Mouse (Mus musculus) heart, postnatal 0 days (tissue): ENCODE measurements around the gene Arhgap4. TPM values are rescaled to one million over a fixed set of nuclear protein-coding genes. Genes with fewer than 3 reads are reported as not detected.

Source experiments
- ATAC-seq: fragments of 200-750 bp; cut with Nextera tagmentation; 2 replicates; pipeline ENCODE4 v1.8.0; 2017; ENCODE audit warnings: low read depth, moderate number of reproducible peaks, moderate library complexity; ENCODE audit not compliant: insufficient read depth
- DNase-seq: peaks from one replicate; pipeline ENCODE4 v3.0.0-alpha.2; 2016; ENCODE audit warnings: low spot score
- H3K27ac ChIP-seq: fragments of 300-500 bp; sonication (generic); 2 replicates; pipeline ENCODE4 v1.5.1; 2014; ENCODE audit warnings: low read depth, mild to moderate bottlenecking
- H3K27me3 ChIP-seq: fragments of 300-500 bp; sonication (generic); 2 replicates; pipeline ENCODE4 v1.6.1; 2014; ENCODE audit warnings: low read length, mixed read lengths; ENCODE audit not compliant: control insufficient read depth, insufficient read depth
- H3K36me3 ChIP-seq: fragments of 300-500 bp; sonication (generic); replicated peaks from 2 replicates; pipeline ENCODE4 v1.6.1; 2014; ENCODE audit warnings: low read length, mixed read lengths; ENCODE audit not compliant: control insufficient read depth, insufficient read depth
- H3K4me1 ChIP-seq: fragments of 300-500 bp; sonication (generic); 2 replicates; pipeline ENCODE4 v1.6.1; 2014; ENCODE audit warnings: antibody characterized with exemption; ENCODE audit not compliant: control insufficient read depth, insufficient read depth
- H3K4me2 ChIP-seq: fragments of 300-500 bp; sonication (generic); 2 replicates; pipeline ENCODE4 v1.6.1; 2014; ENCODE audit warnings: low read depth, mild to moderate bottlenecking, low read length, moderate library complexity
- H3K4me3 ChIP-seq: fragments of 300-500 bp; sonication (generic); 2 replicates; pipeline ENCODE4 v1.5.1; 2014; ENCODE audit warnings: low read depth, low read length
- H3K9ac ChIP-seq: fragments of 300-500 bp; sonication (generic); replicated peaks from 2 replicates; pipeline ENCODE4 v1.6.1; 2014; ENCODE audit warnings: low read depth, low read length, mixed read lengths
- H3K9me3 ChIP-seq: fragments of 300-500 bp; sonication (generic); replicated peaks from 2 replicates; pipeline ENCODE4 v1.6.1; 2016; ENCODE audit warnings: low read length; ENCODE audit not compliant: control insufficient read depth
- CTCF ChIP-seq: IDR thresholded peaks from 2 replicates; pipeline ENCODE4 v1.5.1; 2016; ENCODE audit warnings: antibody characterized with exemption, control low read depth, low read depth
- EP300 ChIP-seq: IDR thresholded peaks from 2 replicates; pipeline ENCODE4 v1.6.1; 2016; ENCODE audit warnings: antibody characterized with exemption, low read depth
- WGBS: fragments of 180-500 bp; shearing (Covaris S2); extraction: QIAGEN DNeasy Blood & Tissue Kit; methylation state at CpG from one replicate; pipeline ENCODE4 v1.1.7; 2014; 5-methylcytosine and 5-hydroxymethylcytosine counted together
- polyA plus RNA-seq: library from polyadenylated mRNA; unstranded; fragments of >200 nt; fragmentation: Nextera tagmentation; extraction: Ambion mirVana; gene quantifications from 2 replicates; pipeline ENCODE4 v1.2.1, GENCODE M21; 2015
- total RNA-seq: library from RNA; depleted of rRNA; stranded (reverse); fragments of >200 nt; gene quantifications from 2 replicates; pipeline ENCODE4 v1.2.3, GENCODE M21; 2014; ENCODE audit warnings: low replicate concordance

Arhgap4 gene
- total and polyA plus RNA-seq, 2 experiments from 2014 or later = 0.72 to 6.5 TPM

- no peaks in the 10 kb centered on the region for H3K4me1 ChIP-seq
- no peak overlapping the region for H3K9ac ChIP-seq
- no peaks in the 10 kb centered on the region for H3K27me3 ChIP-seq
- H3K4me2 ChIP-seq = no peak overlapping the region; the same call in 1 of the 2 replicates
- DNase-seq (no peak), ATAC-seq (no peak)
- WGBS = 69% methylated on average over 2 of the region's 2 CpGs
- H3K36me3 ChIP-seq = no peaks in the 10 kb centered on the region
- H3K9me3 ChIP-seq = no peaks in the 10 kb centered on the region
- no peak overlapping the region for H3K4me3 ChIP-seq
- peak overlapping the region; percentile 53; the same call in 1 of the 2 replicates for H3K27ac ChIP-seq
- TF ChIP-seq CTCF (no peak), EP300 (no peak)
These were observed 10.1 kb downstream of the Arhgap4 start for GRCm38 (mm10) chrX:73911588-73911987.

DNA sequence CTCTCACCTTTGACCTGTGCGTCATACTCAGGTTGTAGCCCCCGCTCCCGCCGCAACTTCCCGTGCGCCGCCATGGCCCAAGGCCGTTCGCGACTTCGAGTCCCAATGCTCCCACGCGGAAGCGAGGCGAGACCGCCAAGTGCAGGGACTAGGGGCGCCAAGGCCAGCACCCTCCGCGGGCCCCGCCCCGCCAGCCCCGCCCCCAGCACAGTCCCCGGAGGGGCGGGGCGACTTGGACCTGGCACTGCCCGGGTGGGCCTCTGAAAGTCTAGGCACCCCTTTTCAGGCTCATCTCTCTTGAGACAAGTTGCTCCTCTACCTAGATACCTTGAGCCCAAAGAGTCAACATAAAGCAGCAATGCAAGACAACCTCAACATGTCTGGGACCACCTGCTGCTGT is 10.5 kb downstream of the Arhgap4 start:
- Histone ChIP-seq H3K4me2 (peak overlapping the region; percentile 37), H3K4me1 (no peaks in the 10 kb centered on the region), H3K27me3 (no peaks in the 10 kb centered on the region), H3K9ac (no peak overlapping the region), H3K4me3 (peak overlapping the region; percentile 21; the same call in 1 of the 2 replicates), H3K27ac (peak overlapping the region; percentile 53; the same call in 1 of the 2 replicates), H3K36me3 (no peaks in the 10 kb centered on the region), H3K9me3 (no peaks in the 10 kb centered on the region)
- 31% methylated on average over 20 of the region's 26 CpGs for WGBS
- TF ChIP-seq EP300 (no peak), CTCF (no peak)
- DNase-seq = no peak
- ATAC-seq = no peak

- Histone ChIP-seq H3K9me3 (no peaks in the 10 kb centered on the region), H3K9ac (no peak overlapping the region), H3K4me3 (peak overlapping the region; percentile 21; the same call in 1 of the 2 replicates), H3K27me3 (no peaks in the 10 kb centered on the region), H3K36me3 (no peaks in the 10 kb centered on the region), H3K27ac (no peak overlapping the region), H3K4me2 (peak overlapping the region; percentile 37; the same call in 1 of the 2 replicates), H3K4me1 (no peaks in the 10 kb centered on the region)
- no peak for TF ChIP-seq EP300
- no peak for TF ChIP-seq CTCF
- ATAC-seq = no peak
- no peak for DNase-seq
These were observed 11.2 kb downstream of the Arhgap4 start for GRCm38 (mm10) chrX:73910451-73910850.

DNA sequence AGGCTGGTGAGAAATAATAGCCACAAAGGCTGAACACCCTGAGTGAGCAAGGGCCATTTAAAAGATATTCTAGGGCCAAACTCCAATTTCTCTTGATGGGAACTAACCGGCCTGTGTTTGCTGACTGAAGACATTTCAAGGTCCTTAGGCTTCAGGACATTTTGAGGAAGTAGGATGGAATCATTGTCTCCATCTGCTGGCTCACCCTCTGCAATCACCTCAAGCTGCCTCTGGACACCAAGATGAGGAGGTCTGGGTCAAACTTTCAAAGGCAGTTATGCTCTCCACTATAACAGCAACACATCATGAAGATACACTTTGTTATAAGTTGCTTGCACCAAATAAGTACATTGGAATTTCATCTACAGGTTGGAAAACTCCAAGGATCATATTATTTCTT is 11.6 kb downstream of the Arhgap4 start:
- Histone ChIP-seq H3K9ac (no peak overlapping the region), H3K27ac (no peak overlapping the region), H3K4me3 (no peak overlapping the region; the same call in 1 of the 2 replicates), H3K4me1 (no peaks in the 10 kb centered on the region), H3K4me2 (peak overlapping the region; percentile 15; the same call in 1 of the 2 replicates), H3K9me3 (no peaks in the 10 kb centered on the region), H3K36me3 (no peaks in the 10 kb centered on the region), H3K27me3 (no peaks in the 10 kb centered on the region)
- no peak for DNase-seq
- TF ChIP-seq CTCF = no peak
- no peak for TF ChIP-seq EP300
- WGBS = 71% methylated on average over 1 of the region's 1 CpGs
- ATAC-seq = no peak

DNA sequence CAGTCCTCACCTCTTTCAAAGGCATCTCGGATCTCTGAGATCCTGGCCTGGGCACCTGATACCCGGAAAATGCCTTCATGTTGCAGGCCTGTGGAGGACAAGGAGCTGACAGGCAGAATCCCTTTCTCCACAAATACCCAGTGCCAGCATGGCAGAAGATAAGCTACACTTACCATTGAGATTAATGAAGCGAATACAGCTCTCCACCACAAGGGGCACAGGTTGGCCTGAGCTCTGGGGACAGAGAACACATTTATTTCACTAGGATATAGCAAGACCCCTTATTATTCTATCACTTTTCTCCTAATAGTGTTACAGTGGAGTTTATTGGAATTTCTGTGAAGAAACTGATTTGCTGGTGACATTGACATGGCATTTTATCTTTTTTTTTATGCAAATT is 23.7 kb downstream of the Arhgap4 start:
- no peaks in the 10 kb centered on the region for H3K9me3 ChIP-seq
- H3K27me3 ChIP-seq = 0 out of 2 replicates have a peak, but pooled peaks cover 3% of the 10 kb centered on the region
- no peak overlapping the region for H3K4me2 ChIP-seq
- TF ChIP-seq EP300 = no peak
- peak; percentile 22 for TF ChIP-seq CTCF
- no peak overlapping the region for H3K27ac ChIP-seq
- H3K9ac ChIP-seq = no peak overlapping the region
- H3K36me3 ChIP-seq = no peaks in the 10 kb centered on the region
- DNase-seq (no peak), ATAC-seq (0 out of 2 replicates have a peak, but pooled peaks have one; percentile 36)
- no peaks in the 10 kb centered on the region for H3K4me1 ChIP-seq
- no peak overlapping the region for H3K4me3 ChIP-seq
- WGBS = 35% methylated on average over 3 of the region's 3 CpGs

DNA sequence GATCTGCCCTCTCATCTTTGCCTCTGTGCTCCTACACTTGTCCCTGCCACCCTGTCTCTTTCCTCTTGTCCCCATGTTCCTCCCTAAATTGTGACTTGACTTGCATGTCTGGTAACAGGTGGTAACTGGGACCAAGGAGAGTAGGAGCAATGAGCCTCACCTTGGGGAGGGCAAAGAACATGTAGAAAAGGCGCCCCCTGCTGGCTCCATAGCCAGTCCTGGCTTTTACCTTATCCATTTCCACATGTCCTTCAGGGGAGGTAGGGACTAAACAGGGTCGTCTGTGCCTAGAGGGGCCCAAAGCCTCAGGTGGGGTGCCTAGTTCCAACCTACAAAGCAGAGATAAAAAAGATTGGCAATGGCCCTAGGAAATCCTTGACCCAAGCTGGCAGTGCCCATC is 26.0 kb downstream of the Arhgap4 start, which contains the start of gene L1cam:
Gene L1cam, minus strand, starts transcription at position 387 of the 400 bp plus-strand sequence.
- peak; percentile 35 for TF ChIP-seq CTCF
- no peak for TF ChIP-seq EP300
- DNase-seq (no peak), ATAC-seq (no peak)
- Histone ChIP-seq H3K27ac (no peak within 1 kb of the TSS), H3K4me1 (no peaks in the 10 kb centered on the region), H3K27me3 (0 out of 2 replicates have a peak, but pooled peaks cover 3% of the 10 kb centered on the region), H3K4me3 (no peak within 1 kb of the TSS), H3K9ac (no peak within 1 kb of the TSS), H3K9me3 (no peaks in the 10 kb centered on the region), H3K36me3 (no peaks in the 10 kb centered on the region), H3K4me2 (no peak within 1 kb of the TSS)
- 12% methylated on average over 2 of the region's 2 CpGs for WGBS
